Mouse (Mus musculus): ENCODE measurements around the gene Ttc27. TPM values are rescaled to one million over a fixed set of nuclear protein-coding genes. Genes with fewer than 3 reads are reported as not detected.

Gene Ttc27
- polyA plus RNA-seq, 1 experiment from 2014 or later: 27.3 TPM

DNA sequence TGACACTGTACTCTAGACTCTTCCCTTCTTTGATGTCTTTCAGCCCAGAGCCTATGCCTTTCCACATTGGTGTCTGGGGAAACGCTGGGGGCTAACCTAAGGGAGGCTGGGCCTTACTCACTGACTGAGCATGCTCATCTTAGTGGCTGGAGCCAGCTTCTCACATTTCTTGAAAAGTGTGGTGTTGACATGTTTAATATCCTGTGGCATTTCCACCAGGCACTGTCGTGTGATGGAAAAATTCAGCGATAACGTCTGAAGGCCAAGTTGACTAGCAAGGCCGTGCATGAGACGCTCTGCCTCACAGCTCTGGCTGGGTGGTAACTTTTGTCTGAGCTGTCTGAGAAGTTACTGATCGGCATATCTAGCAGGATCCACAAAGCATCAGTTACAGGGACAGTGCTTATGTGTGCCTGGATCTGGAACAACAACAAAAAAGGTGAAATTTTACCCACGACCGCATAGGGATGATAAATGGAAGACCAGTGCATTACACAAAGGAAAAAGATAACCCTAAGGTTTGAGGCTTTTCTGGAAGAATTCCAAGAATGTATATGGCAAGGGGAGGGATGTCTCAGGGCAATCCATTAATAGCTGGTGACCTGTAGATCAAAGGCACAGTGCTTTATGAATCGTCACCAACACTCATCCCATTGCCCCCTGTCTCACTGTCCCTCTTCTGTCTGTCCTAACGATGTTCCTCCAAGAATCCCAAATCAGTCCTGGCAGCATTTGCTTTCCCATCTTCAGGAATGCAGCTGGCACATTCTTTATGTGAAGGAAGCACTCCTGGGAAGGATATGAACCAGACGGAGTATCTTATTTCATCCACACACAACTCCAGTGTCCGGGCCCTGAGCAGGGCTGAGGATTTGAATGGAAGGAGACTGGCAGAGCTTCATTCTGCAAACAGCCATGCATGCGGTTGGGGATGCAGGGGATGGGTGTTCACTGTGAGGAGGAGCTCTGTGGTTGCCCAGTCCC lies 152.9 kb downstream of the Ttc27 start:
- Histone ChIP-seq H3K9ac (no peak overlapping the region), H3K27ac (peak overlapping the region; percentile 91), H3K27me3 (no peaks in the 10 kb centered on the region), H3K36me3 (no peaks in the 10 kb centered on the region), H3K4me2 (no peak overlapping the region), H3K9me3 (replicated peaks) (no peaks in the 10 kb centered on the region), H3K4me3 (replicated peaks) (no peak overlapping the region), H3K4me1 (peaks cover 59% of the 10 kb centered on the region)
- 27% methylated on average over 14 of the region's 14 CpGs for WGBS
- ATAC-seq (replicated peaks; ENCODE audit: low FRiP score): 0 out of 2 replicates have a peak, but pooled peaks have one; percentile 18

DNA sequence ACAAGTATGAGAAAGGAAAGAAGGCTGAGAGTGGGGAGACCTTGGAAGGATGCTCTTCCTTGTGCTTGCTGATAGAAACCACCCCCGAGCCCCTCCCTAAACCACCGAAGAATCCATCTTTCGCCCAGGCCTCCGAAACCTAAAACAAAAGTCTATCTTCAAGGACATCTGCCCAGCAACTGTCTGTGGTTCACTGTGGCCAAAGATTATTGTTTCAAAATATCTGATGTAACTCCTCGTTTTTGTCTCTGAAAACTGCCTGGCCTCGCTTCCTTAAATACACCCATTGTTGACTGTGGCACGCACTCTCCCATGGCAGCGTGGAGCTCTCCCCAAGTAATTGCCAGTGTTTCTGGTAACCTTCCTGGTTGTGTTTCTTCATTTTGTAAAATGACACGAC lies 155.0 kb downstream of the Ttc27 start:
- Histone ChIP-seq H3K9me3 (replicated peaks) (no peaks in the 10 kb centered on the region), H3K9ac (no peak overlapping the region)

DNA sequence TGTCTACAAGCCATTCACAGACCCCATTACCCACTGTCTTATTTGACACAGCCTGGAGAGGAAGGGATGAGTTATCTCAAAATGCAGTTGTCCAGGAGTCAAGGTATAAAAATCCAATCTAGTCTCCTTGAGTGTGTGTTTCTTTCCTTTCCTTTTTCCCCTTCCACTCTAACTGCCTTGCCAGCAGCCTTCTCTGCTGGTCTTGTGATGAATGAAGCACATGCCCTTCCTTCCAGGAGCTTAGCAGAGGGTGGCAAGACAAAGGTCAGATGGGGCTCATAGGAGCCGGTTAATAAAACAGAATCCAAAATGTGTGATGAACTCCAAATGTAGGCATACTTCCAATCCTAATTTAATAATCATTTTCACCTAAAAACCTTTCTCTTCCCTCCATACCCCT lies 156.2 kb downstream of the Ttc27 start:
- H3K4me3 ChIP-seq (replicated peaks): no peak overlapping the region
- H3K4me2 ChIP-seq: no peak overlapping the region
- H3K4me1 ChIP-seq: peaks cover 28% of the 10 kb centered on the region
- no peaks in the 10 kb centered on the region for H3K36me3 ChIP-seq
- H3K27ac ChIP-seq: no peak overlapping the region
- H3K27me3 ChIP-seq: no peaks in the 10 kb centered on the region
- no peak overlapping the region for H3K9ac ChIP-seq
- ATAC-seq (replicated peaks; ENCODE audit: low FRiP score): no peak
- no peaks in the 10 kb centered on the region for H3K9me3 ChIP-seq (replicated peaks)
- WGBS: 74% methylated on average over 1 of the region's 1 CpGs

More for the DNA sequence above, 155.0 kb downstream of the Ttc27 start:
- no peak overlapping the region for H3K4me3 ChIP-seq (replicated peaks)
- 74% methylated on average over 9 of the region's 9 CpGs for WGBS
- H3K27me3 ChIP-seq: no peaks in the 10 kb centered on the region
- no peak for ATAC-seq (replicated peaks; ENCODE audit: low FRiP score)
- H3K4me2 ChIP-seq: no peak overlapping the region
- H3K4me1 ChIP-seq: peaks cover 39% of the 10 kb centered on the region
- no peak overlapping the region for H3K27ac ChIP-seq
- no peaks in the 10 kb centered on the region for H3K36me3 ChIP-seq

DNA sequence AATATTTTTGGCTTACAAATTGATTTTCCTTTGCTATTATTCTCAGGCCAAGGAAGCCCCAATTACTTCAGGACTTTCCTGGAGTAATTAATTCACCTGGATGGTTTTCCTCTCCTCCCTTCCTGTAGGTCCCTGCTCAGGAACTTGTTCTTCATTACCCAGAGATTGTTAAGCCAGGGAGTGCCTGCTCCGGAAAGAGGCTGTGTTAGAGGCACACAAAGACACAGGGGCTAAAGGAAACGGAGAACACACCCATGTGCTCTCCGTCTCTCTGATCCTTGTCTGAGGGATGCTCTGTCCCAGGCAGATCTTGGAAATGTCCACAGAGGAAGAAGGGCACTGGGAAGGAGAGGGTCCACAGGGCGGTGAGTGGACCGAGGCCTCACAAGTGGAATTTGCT lies 158.2 kb downstream of the Ttc27 start:
- ATAC-seq (replicated peaks; ENCODE audit: low FRiP score): no peak
- Histone ChIP-seq H3K4me1 (peaks cover 8% of the 10 kb centered on the region), H3K4me3 (replicated peaks) (no peak overlapping the region), H3K9ac (no peak overlapping the region), H3K27me3 (no peaks in the 10 kb centered on the region), H3K27ac (no peak overlapping the region), H3K9me3 (replicated peaks) (no peaks in the 10 kb centered on the region), H3K36me3 (no peaks in the 10 kb centered on the region), H3K4me2 (no peak overlapping the region)
- WGBS: 76% methylated on average over 5 of the region's 5 CpGs

DNA sequence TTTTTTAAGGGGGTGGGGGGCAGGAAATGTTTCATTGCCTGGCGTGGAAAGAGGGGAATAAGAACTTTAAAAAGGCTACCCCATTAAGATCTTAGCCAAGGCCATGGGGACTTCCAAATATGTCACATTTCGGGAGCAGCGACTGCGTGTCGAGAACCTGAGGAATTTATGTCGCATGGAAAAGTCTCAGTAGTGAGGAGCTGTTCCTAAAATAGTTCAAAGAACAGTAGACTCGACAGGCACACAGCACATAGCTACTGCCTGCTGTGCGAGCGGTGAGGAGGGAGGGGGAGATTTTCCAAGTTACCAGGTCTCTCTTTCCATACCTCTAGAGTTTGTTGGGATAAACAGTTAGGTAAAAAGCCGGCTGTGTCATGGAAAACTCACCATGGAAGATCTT lies 159.4 kb downstream of the Ttc27 start:
- H3K36me3 ChIP-seq: no peaks in the 10 kb centered on the region
- whole genome bisulfite sequencing: 65% methylated on average over 10 of the region's 10 CpGs
- ATAC-seq (replicated peaks; ENCODE audit: low FRiP score): no peak
- no peaks in the 10 kb centered on the region for H3K4me1 ChIP-seq
- H3K27me3 ChIP-seq: no peaks in the 10 kb centered on the region
- H3K27ac ChIP-seq: no peak overlapping the region
- no peak overlapping the region for H3K4me2 ChIP-seq
- H3K9me3 ChIP-seq (replicated peaks): no peaks in the 10 kb centered on the region
- H3K4me3 ChIP-seq (replicated peaks): no peak overlapping the region
- no peak overlapping the region for H3K9ac ChIP-seq

DNA sequence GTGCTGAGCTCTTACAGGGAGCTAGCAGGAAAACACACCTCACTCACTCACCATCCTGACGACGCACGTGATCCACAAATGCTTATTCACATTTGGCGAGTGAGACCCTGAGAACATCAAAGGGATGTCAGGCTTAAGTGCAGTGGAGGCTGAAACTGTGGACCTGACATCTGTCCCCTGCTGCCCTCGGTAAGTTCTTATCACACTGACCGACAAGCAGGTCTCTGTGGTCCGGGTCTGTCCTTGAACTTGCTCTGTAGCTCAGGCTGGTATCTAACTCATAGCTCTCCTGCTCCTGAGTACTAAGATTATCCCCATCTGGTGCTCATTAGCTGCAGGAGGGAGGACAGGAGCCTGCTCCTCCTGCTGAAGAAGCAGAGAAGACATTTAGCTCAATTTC lies 162.2 kb downstream of the Ttc27 start:
- Histone ChIP-seq H3K27me3 (no peaks in the 10 kb centered on the region), H3K36me3 (no peaks in the 10 kb centered on the region), H3K4me3 (replicated peaks) (no peak overlapping the region), H3K9ac (no peak overlapping the region), H3K4me1 (no peaks in the 10 kb centered on the region), H3K27ac (no peak overlapping the region), H3K9me3 (replicated peaks) (no peaks in the 10 kb centered on the region), H3K4me2 (no peak overlapping the region)
- no peak for ATAC-seq (replicated peaks; ENCODE audit: low FRiP score)
- WGBS: 39% methylated on average over 7 of the region's 7 CpGs

DNA sequence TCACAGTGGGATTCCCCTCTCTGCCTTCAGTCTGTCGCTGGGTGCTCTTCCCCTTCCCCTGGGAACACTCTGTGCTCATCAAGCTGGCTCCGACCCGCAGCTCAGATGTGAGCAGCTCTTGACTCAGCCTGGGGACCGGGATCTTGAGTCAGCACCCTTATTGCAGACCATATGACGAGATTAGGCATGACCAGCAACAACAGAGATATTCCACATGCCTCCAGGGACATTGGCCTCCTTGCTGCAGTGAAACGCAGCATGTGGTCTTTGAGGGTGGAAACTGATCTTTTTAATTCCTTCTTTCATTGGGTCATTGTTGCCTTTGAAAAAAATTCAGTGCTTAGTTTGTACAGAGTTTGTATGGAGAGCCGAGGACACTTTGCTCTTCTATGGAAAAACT lies 169.5 kb downstream of the Ttc27 start:
- no peak overlapping the region for H3K4me2 ChIP-seq
- WGBS: 75% methylated on average over 7 of the region's 7 CpGs
- H3K27me3 ChIP-seq: no peaks in the 10 kb centered on the region
- peaks cover 6% of the 10 kb centered on the region for H3K4me1 ChIP-seq
- H3K27ac ChIP-seq: no peak overlapping the region
- H3K4me3 ChIP-seq (replicated peaks): no peak overlapping the region
- no peaks in the 10 kb centered on the region for H3K36me3 ChIP-seq
- no peak overlapping the region for H3K9ac ChIP-seq
- ATAC-seq (replicated peaks; ENCODE audit: low FRiP score): no peak
- H3K9me3 ChIP-seq (replicated peaks): no peaks in the 10 kb centered on the region

DNA sequence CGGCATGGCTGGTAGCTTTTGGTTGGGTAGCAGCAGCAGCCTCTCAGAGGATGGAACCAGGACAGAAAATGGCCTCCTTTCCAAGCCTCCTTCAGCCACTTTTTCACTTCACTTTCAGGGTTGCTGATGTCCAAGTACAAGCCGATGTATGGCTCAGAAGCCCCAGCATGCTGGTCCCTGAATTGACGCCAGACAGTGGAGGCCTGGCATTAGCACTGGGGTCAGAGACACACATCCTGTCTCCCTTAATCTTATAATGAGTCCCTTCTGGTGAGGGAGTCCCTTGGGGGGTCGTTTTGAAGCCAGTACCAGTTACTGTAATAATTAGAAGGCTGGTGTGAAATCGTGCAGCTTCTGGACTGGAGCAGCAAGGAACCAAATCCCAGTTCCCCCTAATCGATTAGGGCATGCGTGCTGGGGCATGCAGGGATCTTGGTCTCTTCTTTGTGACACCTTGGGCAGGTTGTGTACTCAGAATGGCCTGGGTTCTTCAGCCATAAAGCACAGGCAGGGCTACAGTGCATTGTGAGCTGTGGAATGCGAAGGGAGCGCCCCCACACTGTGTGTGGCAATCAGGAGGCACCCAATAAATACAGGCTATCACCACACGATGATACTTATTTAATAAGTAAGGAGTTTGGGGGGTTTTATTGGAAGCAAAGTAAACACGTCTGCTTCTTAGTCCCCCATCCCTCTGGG lies 171.5 kb downstream of the Ttc27 start:
- Histone ChIP-seq H3K4me1 (peaks cover 6% of the 10 kb centered on the region), H3K36me3 (no peaks in the 10 kb centered on the region), H3K27ac (no peak overlapping the region), H3K4me2 (no peak overlapping the region), H3K4me3 (replicated peaks) (no peak overlapping the region), H3K9me3 (replicated peaks) (no peaks in the 10 kb centered on the region), H3K9ac (no peak overlapping the region), H3K27me3 (no peaks in the 10 kb centered on the region)
- 70% methylated on average over 11 of the region's 11 CpGs for WGBS
- ATAC-seq (replicated peaks; ENCODE audit: low FRiP score): no peak

DNA sequence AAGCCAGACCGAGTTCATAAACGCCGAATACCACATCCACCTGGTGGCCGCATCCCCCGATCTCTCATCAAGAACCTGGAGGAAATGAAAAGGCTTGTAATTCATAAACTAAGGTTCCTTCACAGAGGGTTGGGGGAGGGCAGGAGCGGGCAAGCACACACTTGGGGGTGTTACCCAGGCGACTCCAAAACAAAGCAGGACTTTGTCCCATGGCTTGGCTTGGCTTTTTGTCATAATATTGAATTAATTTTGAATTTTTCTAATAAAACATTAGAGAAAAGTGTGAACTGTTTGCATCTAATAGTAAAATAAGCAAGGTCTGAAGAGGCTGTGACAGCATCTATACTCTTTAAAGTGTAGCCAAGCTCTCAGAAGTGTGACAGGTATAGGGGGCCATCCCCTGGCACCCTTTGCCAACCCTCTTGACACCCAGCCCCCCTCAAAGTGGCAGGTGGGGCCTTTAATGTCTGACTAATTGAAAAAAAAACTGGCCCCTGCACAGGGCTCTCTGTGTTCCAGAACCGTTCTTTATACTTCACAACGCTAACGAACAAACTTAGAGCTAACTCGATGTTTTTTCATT lies 172.1 kb downstream of the Ttc27 start:
- H3K27ac ChIP-seq: no peak overlapping the region
- WGBS: 72% methylated on average over 11 of the region's 11 CpGs
- H3K36me3 ChIP-seq: no peaks in the 10 kb centered on the region
- H3K4me3 ChIP-seq (replicated peaks): no peak overlapping the region
- H3K27me3 ChIP-seq: no peaks in the 10 kb centered on the region
- peaks cover 6% of the 10 kb centered on the region for H3K4me1 ChIP-seq
- no peak overlapping the region for H3K9ac ChIP-seq
- no peak for ATAC-seq (replicated peaks; ENCODE audit: low FRiP score)
- no peaks in the 10 kb centered on the region for H3K9me3 ChIP-seq (replicated peaks)
- no peak overlapping the region for H3K4me2 ChIP-seq

DNA sequence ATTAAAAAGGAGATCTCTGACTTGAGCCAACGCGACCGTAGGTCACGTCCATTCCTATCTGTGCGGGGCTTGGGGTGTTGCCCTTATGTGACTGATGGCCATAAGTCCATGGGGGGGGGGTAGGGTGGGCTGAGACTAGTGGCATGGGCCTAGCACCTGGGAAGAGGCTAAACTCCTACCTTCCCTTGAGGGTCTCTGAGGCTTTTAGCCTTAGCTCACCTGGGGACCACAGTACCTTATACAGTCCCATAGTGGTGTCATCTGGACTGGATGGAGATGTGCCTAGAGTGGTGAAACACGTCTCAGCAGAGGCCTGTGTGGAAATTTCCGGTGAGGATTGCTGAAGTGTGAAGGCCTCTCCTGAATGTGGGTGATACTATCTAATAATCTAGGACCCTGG lies 184.9 kb downstream of the Ttc27 start:
- Histone ChIP-seq H3K9me3 (replicated peaks) (0 out of 2 replicates have a peak, but pooled peaks cover 4% of the 10 kb centered on the region), H3K27ac (no peak overlapping the region), H3K9ac (no peak overlapping the region), H3K36me3 (no peaks in the 10 kb centered on the region), H3K4me2 (no peak overlapping the region), H3K4me3 (replicated peaks) (no peak overlapping the region), H3K27me3 (no peaks in the 10 kb centered on the region), H3K4me1 (peaks cover 6% of the 10 kb centered on the region; the same call in 1 of the 2 replicates)
- ATAC-seq (replicated peaks; ENCODE audit: low FRiP score): no peak
- 94% methylated on average over 7 of the region's 7 CpGs for WGBS

DNA sequence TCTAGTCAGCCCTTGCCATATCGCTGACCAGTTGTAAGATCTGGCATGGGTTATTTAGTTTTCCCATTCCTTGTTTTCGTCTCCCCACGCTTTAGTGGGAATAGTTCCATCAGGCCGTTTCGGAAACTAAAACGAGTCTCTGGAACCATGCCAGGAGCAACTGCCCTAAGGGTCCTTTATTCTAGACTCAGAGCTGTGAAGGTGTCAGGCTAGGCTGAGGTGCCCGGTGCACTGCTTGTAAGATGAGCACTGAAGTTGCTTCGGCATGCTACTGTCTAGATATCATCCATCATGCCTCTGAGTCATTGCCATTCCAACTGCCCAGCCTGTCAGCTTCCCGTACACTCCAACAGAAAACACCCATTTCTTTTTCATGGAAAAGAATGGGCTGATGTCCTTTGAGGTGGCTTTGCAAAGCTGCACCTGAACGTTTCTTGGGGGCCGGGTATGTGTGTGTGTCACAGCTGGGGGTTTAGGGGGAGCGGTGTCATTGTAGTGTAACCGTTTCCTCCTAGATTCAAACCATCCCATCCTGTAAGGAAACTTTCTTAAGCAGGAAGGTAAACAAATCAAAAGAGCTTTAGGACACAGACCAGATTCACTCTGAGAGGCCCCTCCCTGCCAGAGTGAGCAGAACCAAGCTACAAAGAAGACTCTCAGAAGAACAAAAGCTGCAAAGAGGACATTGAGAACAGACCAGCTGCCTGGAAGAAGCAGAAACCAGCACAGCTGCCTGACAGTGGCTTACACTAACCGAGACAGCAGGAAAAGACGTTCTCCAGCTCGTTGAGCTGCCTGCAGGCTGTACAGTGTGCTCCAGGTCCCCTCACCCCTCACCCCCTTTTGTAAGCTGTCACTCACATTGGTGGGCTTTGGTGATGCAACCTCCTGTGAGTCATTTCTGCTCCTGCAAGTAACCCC lies 186.1 kb downstream of the Ttc27 start:
- no peaks in the 10 kb centered on the region for H3K27me3 ChIP-seq
- 0 out of 2 replicates have a peak, but pooled peaks have one; percentile 43 for ATAC-seq (replicated peaks; ENCODE audit: low FRiP score)
- H3K4me3 ChIP-seq (replicated peaks): no peak overlapping the region
- H3K27ac ChIP-seq: no peak overlapping the region
- H3K4me1 ChIP-seq: peaks cover 6% of the 10 kb centered on the region; the same call in 1 of the 2 replicates
- no peak overlapping the region for H3K4me2 ChIP-seq
- WGBS: 42% methylated on average over 16 of the region's 16 CpGs
- no peak overlapping the region for H3K9ac ChIP-seq
- H3K9me3 ChIP-seq (replicated peaks): 0 out of 2 replicates have a peak, but pooled peaks cover 4% of the 10 kb centered on the region
- no peaks in the 10 kb centered on the region for H3K36me3 ChIP-seq

Measured in kidney, embryonic 15.5 days (tissue).